Mouse (Mus musculus) forebrain, postnatal 0 days (tissue): Measurements from ENCODE around the gene Klhl7. TPM values are rescaled to one million over a fixed set of nuclear protein-coding genes. Genes with fewer than 3 reads are reported as not detected.
A peak's percentile ranks its signal among the peaks of the same experiment; 100 is the strongest.

Experiments used
- ATAC-seq: fragments of 200-750 bp; cut with Nextera tagmentation; 2 replicates; pipeline ENCODE4 v1.8.0; 2017; ENCODE audit warnings: mild to moderate bottlenecking, moderate library complexity
- DNase-seq: peaks from one replicate; pipeline ENCODE4 v3.0.0-alpha.2; 2015
- H3K27ac ChIP-seq: fragments of 300-500 bp; sonication (generic); 2 replicates; pipeline ENCODE4 v1.5.1; 2014; ENCODE audit warnings: low read depth, mild to moderate bottlenecking, antibody characterized with exemption, low read length, moderate library complexity, mixed read lengths
- H3K27me3 ChIP-seq: fragments of 300-500 bp; sonication (generic); 2 replicates; pipeline ENCODE4 v1.6.1; 2014; ENCODE audit warnings: mild to moderate bottlenecking, low read length, mixed read lengths; ENCODE audit not compliant: insufficient read depth
- H3K36me3 ChIP-seq: fragments of 300-500 bp; sonication (generic); 2 replicates; pipeline ENCODE4 v1.6.1; 2014; ENCODE audit warnings: mild to moderate bottlenecking, moderate library complexity; ENCODE audit not compliant: insufficient read depth
- H3K4me1 ChIP-seq: fragments of 300-500 bp; sonication (generic); 2 replicates; pipeline ENCODE4 v1.6.1; 2014; ENCODE audit warnings: antibody characterized with exemption; ENCODE audit not compliant: insufficient read depth
- H3K4me2 ChIP-seq: fragments of 300-500 bp; sonication (generic); 2 replicates; pipeline ENCODE4 v1.6.1; 2014; ENCODE audit warnings: low read depth, mild to moderate bottlenecking, moderate library complexity
- H3K4me3 ChIP-seq: fragments of 300-500 bp; sonication (generic); 2 replicates; pipeline ENCODE4 v1.5.1; 2014; ENCODE audit warnings: low read depth, low read length, mixed read lengths
- H3K9ac ChIP-seq: fragments of 300-500 bp; sonication (generic); 2 replicates; pipeline ENCODE4 v1.6.1; 2014; ENCODE audit warnings: mild to moderate bottlenecking
- H3K9me3 ChIP-seq: fragments of 300-500 bp; sonication (generic); 2 replicates; pipeline ENCODE4 v1.6.1; 2016; ENCODE audit warnings: low read length
- CTCF ChIP-seq: sonication (generic); IDR thresholded peaks from 2 replicates; pipeline ENCODE4 v1.5.1; 2016; ENCODE audit warnings: antibody characterized with exemption, control low read depth, low read depth
- WGBS: fragments of 180-500 bp; shearing (Covaris S2); extraction: QIAGEN DNeasy Blood & Tissue Kit; methylation state at CpG from one replicate; pipeline ENCODE4 v1.1.7; 2014; 5-methylcytosine and 5-hydroxymethylcytosine counted together
- polyA plus RNA-seq: library from polyadenylated mRNA; unstranded; fragments of >200 nt; fragmentation: Nextera tagmentation; extraction: Ambion mirVana; gene quantifications from 2 replicates; pipeline ENCODE4 v1.2.1, GENCODE M21; 2015
- total RNA-seq: library from RNA; depleted of rRNA; stranded (reverse); fragments of >200 nt; gene quantifications from 2 replicates; pipeline ENCODE4 v1.2.3, GENCODE M21; 2014

Klhl7 gene
- total and polyA plus RNA-seq, 2 experiments from 2014 or later = 118 to 244 TPM

DNA sequence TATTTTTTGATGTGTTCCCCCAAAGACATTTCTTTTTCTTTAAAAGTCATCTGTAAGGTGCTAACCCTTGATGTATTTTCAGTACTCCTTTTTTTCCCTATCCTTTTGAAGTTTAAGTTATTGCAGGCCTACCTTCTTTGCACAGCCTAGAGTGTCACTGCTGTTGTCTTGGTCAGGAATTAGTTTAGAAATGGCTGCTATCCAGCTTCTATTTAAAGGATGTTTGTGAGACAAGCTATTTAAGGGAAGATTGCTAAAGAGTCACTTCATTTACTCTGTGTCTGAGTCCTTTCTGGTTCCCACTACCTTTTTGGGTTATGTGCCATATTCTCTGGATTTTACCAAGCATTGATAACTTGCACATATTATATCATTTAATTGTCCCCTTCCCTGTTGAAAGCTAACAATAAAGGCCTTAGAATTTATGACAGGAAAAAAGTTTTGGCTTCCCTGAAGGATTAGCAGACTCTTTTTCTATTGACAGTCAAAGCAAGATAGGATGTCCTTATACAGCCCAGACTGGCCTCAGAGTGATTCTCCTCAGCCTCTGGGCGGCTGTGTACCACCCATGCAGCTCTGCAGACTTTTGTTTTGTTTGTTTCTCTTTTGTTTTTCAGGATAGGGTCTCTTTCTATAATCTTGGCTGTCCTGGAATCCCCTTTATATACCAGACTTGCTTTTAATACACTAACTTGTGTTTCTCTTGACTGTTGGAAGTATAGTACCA lies 25.7 kb downstream of the Klhl7 start:
- Histone ChIP-seq H3K9me3 (no peaks in the 10 kb centered on the region), H3K27ac (no peak overlapping the region), H3K36me3 (peaks cover 10% of the 10 kb centered on the region; the same call in 1 of the 2 replicates), H3K4me3 (no peak overlapping the region), H3K27me3 (no peaks in the 10 kb centered on the region), H3K4me1 (peaks cover 4% of the 10 kb centered on the region; the same call in 1 of the 2 replicates), H3K4me2 (no peak overlapping the region), H3K9ac (no peak overlapping the region)
- ATAC-seq = no peak
- WGBS = 26% methylated on average over 1 of the region's 1 CpGs
- no peak for TF ChIP-seq CTCF
- DNase-seq = no peak

DNA sequence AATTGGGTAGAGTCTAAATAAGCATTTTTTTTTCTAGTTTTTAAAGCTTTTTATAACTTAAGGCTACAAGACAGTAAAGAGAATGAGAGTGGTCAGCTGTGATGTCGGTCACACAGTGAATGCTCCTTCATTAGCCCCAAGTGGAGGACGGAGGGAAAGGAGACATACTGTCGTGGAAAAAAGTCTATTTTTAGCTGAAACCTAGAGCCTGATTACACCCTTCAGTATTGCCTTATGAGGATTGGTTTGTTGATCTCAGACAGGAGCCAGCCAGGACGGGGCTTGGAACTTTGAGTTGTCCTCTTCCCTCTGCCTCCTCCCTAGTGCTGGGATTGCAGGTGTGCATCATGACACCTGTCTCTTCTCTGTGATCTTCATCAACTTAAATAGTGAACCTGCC lies 26.6 kb downstream of the Klhl7 start:
- H3K27ac ChIP-seq = no peak overlapping the region
- ATAC-seq = no peak
- no peak overlapping the region for H3K4me3 ChIP-seq
- H3K4me1 ChIP-seq = peaks cover 4% of the 10 kb centered on the region; the same call in 1 of the 2 replicates
- DNase-seq = no peak
- no peaks in the 10 kb centered on the region for H3K9me3 ChIP-seq
- no peak overlapping the region for H3K4me2 ChIP-seq
- no peaks in the 10 kb centered on the region for H3K27me3 ChIP-seq
- WGBS = 80% methylated on average over 4 of the region's 4 CpGs
- TF ChIP-seq CTCF = no peak
- peaks cover 10% of the 10 kb centered on the region; the same call in 1 of the 2 replicates for H3K36me3 ChIP-seq
- H3K9ac ChIP-seq = no peak overlapping the region

DNA sequence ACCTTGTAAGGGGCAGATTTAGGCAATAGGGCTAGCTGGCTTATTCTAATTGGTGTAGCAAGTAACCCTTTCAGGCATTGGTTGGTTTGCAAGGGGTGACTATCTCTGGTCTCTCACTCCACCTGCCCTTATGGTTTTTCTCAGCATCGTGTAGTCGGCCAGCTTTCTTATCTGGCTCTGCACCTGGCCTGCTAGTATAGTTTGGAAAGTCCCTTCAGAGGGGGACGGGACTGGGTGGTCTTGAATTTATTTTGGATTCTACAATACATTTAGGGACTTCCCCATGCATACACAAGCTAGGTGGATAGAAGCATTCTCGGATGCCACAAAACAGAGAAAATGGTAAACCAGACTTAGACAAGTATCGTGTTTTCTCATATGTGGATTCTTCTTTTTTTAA lies 46.6 kb downstream of the Klhl7 start:
- Histone ChIP-seq H3K9ac (no peak overlapping the region), H3K36me3 (peaks cover 72% of the 10 kb centered on the region), H3K4me1 (no peaks in the 10 kb centered on the region), H3K4me3 (no peak overlapping the region), H3K27me3 (no peaks in the 10 kb centered on the region), H3K4me2 (no peak overlapping the region), H3K9me3 (no peaks in the 10 kb centered on the region), H3K27ac (no peak overlapping the region)
- 95% methylated on average over 5 of the region's 5 CpGs for WGBS
- TF ChIP-seq CTCF = no peak
- ATAC-seq (no peak), DNase-seq (no peak)

DNA sequence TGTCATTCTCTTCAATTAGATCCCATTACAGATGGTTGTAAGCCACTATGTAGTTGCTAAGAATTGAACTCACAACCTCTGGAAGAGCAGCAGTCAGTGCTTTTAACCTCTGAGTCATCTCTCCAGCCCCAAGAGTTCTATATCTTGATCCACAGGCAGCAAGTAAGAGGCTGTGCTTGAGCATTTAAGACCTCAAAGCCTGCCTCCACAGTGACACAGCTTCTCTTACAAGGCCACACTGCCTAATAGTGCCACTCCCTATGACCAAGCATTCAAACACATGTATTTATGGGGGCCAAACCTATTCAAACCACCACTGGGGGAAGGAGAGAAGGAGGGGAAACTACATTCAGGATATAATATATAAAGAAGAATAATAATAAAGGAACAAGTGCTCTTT lies 51.8 kb downstream of the Klhl7 start:
- TF ChIP-seq CTCF = no peak
- no peaks in the 10 kb centered on the region for H3K9me3 ChIP-seq
- no peak overlapping the region for H3K9ac ChIP-seq
- no peaks in the 10 kb centered on the region for H3K4me1 ChIP-seq
- ATAC-seq = no peak
- no peak overlapping the region for H3K27ac ChIP-seq
- no peak overlapping the region for H3K4me3 ChIP-seq
- no peak overlapping the region for H3K4me2 ChIP-seq
- no peaks in the 10 kb centered on the region for H3K27me3 ChIP-seq
- DNase-seq = no peak
- peaks cover 54% of the 10 kb centered on the region for H3K36me3 ChIP-seq

DNA sequence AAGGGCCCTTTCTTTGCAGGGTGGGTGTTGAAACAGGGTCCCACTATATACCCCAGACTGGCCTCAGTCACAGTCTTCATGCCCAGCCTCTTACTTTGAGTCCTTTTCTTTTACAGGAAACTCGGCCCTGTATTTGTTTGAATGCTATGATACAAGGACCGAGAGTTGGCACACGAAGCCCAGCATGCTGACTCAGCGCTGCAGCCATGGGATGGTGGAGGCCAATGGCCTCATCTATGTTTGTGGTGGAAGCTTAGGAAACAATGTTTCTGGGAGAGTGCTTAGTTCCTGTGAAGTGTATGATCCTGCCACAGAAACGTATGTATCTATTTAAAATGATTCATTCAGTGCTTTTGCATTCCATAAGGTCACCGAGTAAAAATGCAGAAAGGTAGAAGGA lies 56.4 kb downstream of the Klhl7 start:
- H3K36me3 ChIP-seq = peaks cover 41% of the 10 kb centered on the region

DNA sequence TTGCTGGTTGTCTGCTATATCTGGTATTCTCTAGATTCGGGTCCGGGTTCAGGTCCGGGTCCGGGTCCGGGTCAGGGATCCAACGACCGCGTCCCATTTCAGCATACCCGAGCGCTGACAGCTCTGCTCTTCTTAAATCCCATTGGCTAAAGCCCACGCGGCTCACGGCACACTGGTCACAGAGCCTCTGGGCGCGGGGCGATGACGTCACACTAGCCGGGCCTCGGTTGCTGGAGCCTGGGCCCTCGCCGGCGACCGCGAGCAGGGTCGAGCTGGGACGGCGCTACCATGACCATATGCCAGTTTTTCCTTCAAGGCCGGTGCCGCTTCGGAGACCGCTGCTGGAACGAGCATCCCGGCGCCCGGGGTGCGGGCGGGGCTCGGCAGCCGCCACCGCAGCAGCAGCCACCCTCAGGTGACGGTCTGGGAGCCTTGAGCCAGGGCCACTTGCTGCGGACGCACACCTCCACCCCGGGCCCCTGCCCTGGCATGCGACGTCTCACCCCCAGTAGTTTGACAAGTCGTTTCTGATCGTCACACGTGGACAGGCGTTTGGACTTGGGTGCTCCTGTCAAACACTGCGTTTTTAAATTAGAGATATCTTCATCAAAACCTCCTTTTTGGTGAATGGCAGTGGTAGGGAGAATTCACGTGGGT lies 64.5 kb downstream of the Klhl7 start, which contains the start of gene Nupl2:
Nupl2 (plus strand) TSS at position 175 of the 657 bp plus-strand sequence.
- H3K9me3 ChIP-seq = no peaks in the 10 kb centered on the region
- H3K4me1 ChIP-seq = no peaks in the 10 kb centered on the region; the same call in 1 of the 2 replicates
- H3K4me3 ChIP-seq = peak within 1 kb of the TSS; percentile 81
- H3K4me2 ChIP-seq = peak within 1 kb of the TSS; percentile 58
- H3K9ac ChIP-seq = peak within 1 kb of the TSS; percentile 97
- H3K36me3 ChIP-seq = peaks cover 4% of the 10 kb centered on the region; the same call in 1 of the 2 replicates
- under 1% methylated on average over 52 of the region's 52 CpGs for WGBS
- peak within 1 kb of the TSS; percentile 81 for H3K27ac ChIP-seq
- H3K27me3 ChIP-seq = no peaks in the 10 kb centered on the region
- ATAC-seq (peak; percentile 99), DNase-seq (peak; percentile 97)
- no peak for TF ChIP-seq CTCF

More for the DNA sequence above, 56.4 kb downstream of the Klhl7 start:
- no peaks in the 10 kb centered on the region for H3K27me3 ChIP-seq
- no peaks in the 10 kb centered on the region for H3K9me3 ChIP-seq
- H3K4me2 ChIP-seq = no peak overlapping the region
- TF ChIP-seq CTCF = no peak
- no peak overlapping the region for H3K4me3 ChIP-seq
- DNase-seq (no peak), ATAC-seq (no peak)
- H3K27ac ChIP-seq = no peak overlapping the region
- no peaks in the 10 kb centered on the region for H3K4me1 ChIP-seq
- H3K9ac ChIP-seq = no peak overlapping the region
- WGBS = 93% methylated on average over 6 of the region's 6 CpGs

DNA sequence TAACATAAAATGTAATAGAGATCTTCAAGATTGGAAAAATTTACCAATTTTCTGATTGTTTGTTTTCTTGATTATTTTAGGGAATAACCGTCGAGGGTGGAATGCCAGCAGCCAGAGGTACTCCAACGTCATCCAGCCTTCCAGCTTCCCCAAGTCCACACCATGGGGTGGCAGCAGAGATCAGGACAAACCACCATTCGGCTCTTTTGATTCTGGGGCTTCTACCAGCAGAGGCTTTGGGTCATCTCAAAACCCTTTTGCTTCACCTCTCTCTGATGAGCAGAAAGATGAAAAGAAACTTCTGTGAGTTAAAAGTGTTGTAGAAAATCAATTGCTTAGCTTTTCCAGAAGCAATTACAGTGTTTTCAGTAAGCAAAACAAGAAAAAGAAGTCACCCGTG lies 66.9 kb downstream of the Klhl7 start:
- H3K4me3 ChIP-seq = no peak overlapping the region
- no peaks in the 10 kb centered on the region for H3K27me3 ChIP-seq
- H3K4me2 ChIP-seq = no peak overlapping the region
- peaks cover 14% of the 10 kb centered on the region for H3K36me3 ChIP-seq
- peak; percentile 36 for DNase-seq
- peak; percentile 60 for TF ChIP-seq CTCF
- H3K4me1 ChIP-seq = no peaks in the 10 kb centered on the region; the same call in 1 of the 2 replicates
- H3K9ac ChIP-seq = no peak overlapping the region
- ATAC-seq = no peak
- H3K27ac ChIP-seq = no peak overlapping the region
- WGBS = 53% methylated on average over 5 of the region's 5 CpGs
- no peaks in the 10 kb centered on the region for H3K9me3 ChIP-seq
